Mouse (Mus musculus) gonadal fat pad, adult 2 months (tissue): ENCODE data around the gene Chka. TPM values are rescaled to one million over a fixed set of nuclear protein-coding genes. Genes with fewer than 3 reads are reported as not detected.

Experiments used
- DNase-seq: peaks from one replicate; pipeline ENCODE4 v3.0.0-alpha.2; 2012; ENCODE audit warnings: low read depth
- polyA plus RNA-seq: library from polyadenylated mRNA; depleted of rRNA; stranded (reverse); fragments of >200 nt; gene quantifications from 2 replicates; pipeline ENCODE4 v1.2.3, GENCODE M21; 2012

Chka gene
- polyA plus RNA-seq, 1 experiment = 53.3 TPM

- DNase-seq = no peak
Measured at GRCm38 (mm10) chr19:3889096-3889495, 37.5 kb downstream of the Chka start.

GRCm38 (mm10) chr19:3890181-3890580 is 38.6 kb downstream of the Chka start:
- no peak for DNase-seq

GRCm38 (mm10) chr19:3893545-3894116 is 42.1 kb downstream of the Chka start:
- DNase-seq = no peak

- DNase-seq = no peak
Measured at GRCm38 (mm10) chr19:3894294-3894693, 42.7 kb downstream of the Chka start.

- DNase-seq = no peak
Measured at GRCm38 (mm10) chr19:3895171-3895631, 43.6 kb downstream of the Chka start.

- DNase-seq = no peak
Measured at GRCm38 (mm10) chr19:3896208-3896607, 44.6 kb downstream of the Chka start.

GRCm38 (mm10) chr19:3897557-3897956 is 46.0 kb downstream of the Chka start:
- no peak for DNase-seq

GRCm38 (mm10) chr19:3898952-3899351 is 47.4 kb downstream of the Chka start:
- DNase-seq = no peak

GRCm38 (mm10) chr19:3899618-3900017 is 48.0 kb downstream of the Chka start:
- no peak for DNase-seq

- no peak for DNase-seq
Measured at GRCm38 (mm10) chr19:3902966-3903365, 51.4 kb downstream of the Chka start.

- no peak for DNase-seq
Measured at GRCm38 (mm10) chr19:3903648-3904362, 52.2 kb downstream of the Chka start.

- no peak for DNase-seq
Measured at GRCm38 (mm10) chr19:3904363-3904675, 52.7 kb downstream of the Chka start.

GRCm38 (mm10) chr19:3905261-3905969 is 53.8 kb downstream of the Chka start:
- DNase-seq = no peak

- DNase-seq = no peak
Measured at GRCm38 (mm10) chr19:3906326-3906725, 54.8 kb downstream of the Chka start.

GRCm38 (mm10) chr19:3906795-3907786 is 55.5 kb downstream of the Chka start, which contains the start of gene Tcirg1:
TSS of gene Tcirg1 (minus strand) at chr19:3907133.
- DNase-seq = no peak

- DNase-seq = no peak
Measured at GRCm38 (mm10) chr19:3907876-3908660, 56.5 kb downstream of the Chka start.

GRCm38 (mm10) chr19:3910206-3910605 is 58.6 kb downstream of the Chka start:
- no peak for DNase-seq

- peak; percentile 98 for DNase-seq
Measured at GRCm38 (mm10) chr19:3912337-3913204, 61.0 kb downstream of the Chka start, which contains the start of gene Ndufs8. TSS of gene Ndufs8 (minus strand) at chr19:3912774.

GRCm38 (mm10) chr19:3913692-3914091 is 62.1 kb downstream of the Chka start:
- DNase-seq = no peak

- DNase-seq = no peak
Measured at GRCm38 (mm10) chr19:3914535-3914934, 63.0 kb downstream of the Chka start.
